8 mouse cellular contexts compared by ENCODE assay signal in the genomic region with DNA sequence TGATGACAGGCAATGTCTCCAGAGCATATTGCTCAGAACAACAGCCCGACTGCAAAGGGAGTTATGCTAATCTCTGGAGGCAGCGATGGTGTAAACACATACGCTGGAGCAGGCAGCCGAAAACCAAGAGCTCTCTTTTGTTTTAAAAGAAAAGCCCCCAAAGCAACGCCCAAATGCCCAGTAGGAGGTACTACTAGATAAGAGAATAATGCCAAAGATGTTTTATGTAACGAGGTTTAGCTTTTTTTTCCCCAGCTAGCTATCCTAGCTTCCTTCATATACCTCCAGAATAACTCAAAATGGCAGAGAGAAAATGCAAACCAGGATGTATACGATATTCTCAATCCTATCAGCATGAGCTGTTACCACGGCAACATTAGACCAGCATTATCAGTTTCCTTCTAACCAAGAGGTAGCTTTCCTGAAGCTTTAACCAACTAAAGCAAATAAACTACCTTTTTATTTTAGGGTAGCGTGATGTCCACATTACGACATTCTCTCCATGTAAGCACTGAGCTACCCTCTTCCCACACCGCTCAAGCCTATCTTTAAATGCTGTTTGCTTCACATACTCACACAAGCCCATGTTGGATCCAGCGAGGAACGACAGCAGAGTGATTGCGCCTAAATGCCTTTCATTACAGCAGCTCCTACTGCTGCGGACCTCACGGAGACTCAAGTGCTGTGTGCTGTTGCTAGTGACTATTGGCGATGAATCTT. TPM values are rescaled to one million over a fixed set of nuclear protein-coding genes. Genes with fewer than 3 reads are reported as not detected.
A peak's percentile ranks its signal among the peaks of the same experiment; 100 is the strongest.
DNase-seq lines count a peak whose midpoint lies in the region; ATAC-seq lines count a peak whose summit lies in the region.

No protein-coding gene starts in this region.

- H3K4me2 ChIP-seq in neural tube, embryonic 11.5 days (ENCODE audit: low read depth): peak overlapping the region; percentile 12
- H3K4me2 ChIP-seq in forebrain, embryonic 15.5 days (replicated peaks): peak overlapping the region; percentile 47
- peak overlapping the region; percentile 56 for H3K4me2 ChIP-seq in midbrain, embryonic 13.5 days (replicated peaks)

- peak overlapping the region; percentile 61 for H3K27ac ChIP-seq in neural tube, embryonic 11.5 days (ENCODE audit: low read depth, low read length)
- peak overlapping the region; percentile 91 for H3K27ac ChIP-seq in forebrain, embryonic 15.5 days (replicated peaks)
- H3K27ac ChIP-seq in midbrain, embryonic 13.5 days: peak overlapping the region; percentile 88

- DNase-seq in neural tube, embryonic 11.5 days (ENCODE audit: low spot score): peak; percentile 46
- DNase-seq in neural tube, embryonic 10.5 days (ENCODE audit: extremely low spot score, low spot score): no peak
- peak; percentile 26 to 46 for DNase-seq in layer of hippocampus, postnatal 10 days (ENCODE audit: low spot score in 2 of 2)
- DNase-seq in urinary bladder, postnatal 25 days (ENCODE audit: low spot score): no peak
- no peak for DNase-seq in gastrocnemius, adult 8-10 months (ENCODE audit: low spot score in 2 of 2)
- DNase-seq in ovary, adult 18-20 months (ENCODE audit: low spot score): no peak

- 25% methylated on average over 17 of the region's 17 CpGs for WGBS in neural tube, embryonic 11.5 days
- 8% methylated on average over 17 of the region's 17 CpGs for WGBS in forebrain, embryonic 15.5 days
- 6% methylated on average over 17 of the region's 17 CpGs for WGBS in midbrain, embryonic 13.5 days

- no peaks in the 10 kb centered on the region for H3K36me3 ChIP-seq in neural tube, embryonic 11.5 days (ENCODE audit: control insufficient read depth, insufficient read depth, low read length)
- no peaks in the 10 kb centered on the region for H3K36me3 ChIP-seq in forebrain, embryonic 15.5 days
- H3K36me3 ChIP-seq in midbrain, embryonic 13.5 days: peaks cover 7% of the 10 kb centered on the region; the same call in 1 of the 2 replicates

- peak; percentile 76 for ATAC-seq in neural tube, embryonic 11.5 days (ENCODE audit: insufficient read depth, low FRiP score, low TSS enrichment)
- ATAC-seq in forebrain, embryonic 15.5 days (replicated peaks): peak; percentile 85
- ATAC-seq in midbrain, embryonic 13.5 days: peak; percentile 77

- H3K9ac ChIP-seq in neural tube, embryonic 11.5 days (ENCODE audit: low read length): no peak overlapping the region
- peak overlapping the region; percentile 49 for H3K9ac ChIP-seq in forebrain, embryonic 15.5 days (replicated peaks)
- H3K9ac ChIP-seq in midbrain, embryonic 13.5 days (replicated peaks): peak overlapping the region; percentile 58

- H3K4me1 ChIP-seq in neural tube, embryonic 11.5 days (ENCODE audit: control insufficient read depth, insufficient read depth, low read length): peaks cover 5% of the 10 kb centered on the region; the same call in 1 of the 2 replicates
- H3K4me1 ChIP-seq in forebrain, embryonic 15.5 days: peaks cover 42% of the 10 kb centered on the region
- peaks cover 44% of the 10 kb centered on the region for H3K4me1 ChIP-seq in midbrain, embryonic 13.5 days (replicated peaks)

- H3K27me3 ChIP-seq in neural tube, embryonic 11.5 days (ENCODE audit: control insufficient read depth, insufficient read depth, low read length): no peaks in the 10 kb centered on the region
- no peaks in the 10 kb centered on the region for H3K27me3 ChIP-seq in forebrain, embryonic 15.5 days
- H3K27me3 ChIP-seq in midbrain, embryonic 13.5 days: no peaks in the 10 kb centered on the region

- H3K4me3 ChIP-seq in neural tube, embryonic 11.5 days (ENCODE audit: low read depth, low read length): no peak overlapping the region
- peak overlapping the region; percentile 42 for H3K4me3 ChIP-seq in forebrain, embryonic 15.5 days
- H3K4me3 ChIP-seq in midbrain, embryonic 13.5 days (replicated peaks): peak overlapping the region; percentile 47

- H3K9me3 ChIP-seq in neural tube, embryonic 11.5 days (ENCODE audit: control insufficient read depth, low read length): no peaks in the 10 kb centered on the region
- no peaks in the 10 kb centered on the region for H3K9me3 ChIP-seq in forebrain, embryonic 15.5 days
- no peaks in the 10 kb centered on the region for H3K9me3 ChIP-seq in midbrain, embryonic 13.5 days

RNA-seq across cellular contexts. Expression of gene Prkacb, which starts 42.7 kb away (rescaled TPM):
- 76.3 and 80.6 TPM in 2 replicates for polyA plus RNA-seq in neural tube, embryonic 11.5 days (2014; fragmentation: Nextera tagmentation; extraction: Ambion mirVana)
- 150 and 162 TPM in 2 replicates for polyA plus RNA-seq in forebrain, embryonic 15.5 days (2015; fragmentation: Nextera tagmentation; extraction: Ambion mirVana)
- total RNA-seq in layer of hippocampus, postnatal 10 days (2021): 100 to 1,000 TPM; 249 to 257 TPM
- 119 and 126 TPM in 2 replicates for polyA plus RNA-seq in midbrain, embryonic 13.5 days (2015; fragmentation: Nextera tagmentation; extraction: Ambion mirVana)
- 10 to 100 TPM; 42.4 to 46.6 (median 43.7) TPM for total RNA-seq in gastrocnemius, adult 8-10 months (2022)

Comparison
In these comparisons a context has a peak if more than half of its experiments do, and no peak if none do; other contexts are left out.
1. DNase-seq: peak in neural tube, embryonic 11.5 days (single experiment) and layer of hippocampus, postnatal 10 days (2 of 2); none in neural tube, embryonic 10.5 days (single experiment), urinary bladder, postnatal 25 days (single experiment), gastrocnemius, adult 8-10 months (0 of 2) and ovary, adult 18-20 months (single experiment).
2. Peak in every context shown above with its lines, with median percentiles within 50 percentile points of each other: ATAC-seq, H3K27ac ChIP-seq and H3K4me2 ChIP-seq.